Mouse (Mus musculus) heart, embryonic 13.5 days (tissue): Measurements from ENCODE around the gene Vwa8. TPM values are rescaled to one million over a fixed set of nuclear protein-coding genes. Genes with fewer than 3 reads are reported as not detected.

Experiments
- ATAC-seq: fragments of 200-750 bp; cut with Nextera tagmentation; 2 replicates; pipeline ENCODE4 v1.8.0; 2017; ENCODE audit warnings: moderate TSS enrichment; ENCODE audit not compliant: insufficient number of reproducible peaks, low FRiP score, low TSS enrichment; ENCODE audit errors: extremely low read depth
- H3K27ac ChIP-seq: fragments of 300-500 bp; sonication (generic); replicated peaks from 2 replicates; pipeline ENCODE4 v1.5.1; 2015; ENCODE audit warnings: moderate library complexity, mild to moderate bottlenecking, inconsistent platforms
- H3K27me3 ChIP-seq: fragments of 300-500 bp; sonication (generic); replicated peaks from 2 replicates; pipeline ENCODE4 v1.6.1; 2015; ENCODE audit warnings: mild to moderate bottlenecking, inconsistent platforms
- H3K36me3 ChIP-seq: fragments of 300-500 bp; sonication (generic); 2 replicates; pipeline ENCODE4 v1.6.1; 2015; ENCODE audit warnings: mild to moderate bottlenecking, inconsistent platforms
- H3K4me1 ChIP-seq: fragments of 300-500 bp; sonication (generic); 2 replicates; pipeline ENCODE4 v1.6.1; 2015; ENCODE audit warnings: inconsistent platforms
- H3K4me2 ChIP-seq: fragments of 300-500 bp; sonication (generic); 2 replicates; pipeline ENCODE4 v1.6.1; 2015; ENCODE audit warnings: inconsistent platforms, mild to moderate bottlenecking, moderate library complexity
- H3K4me3 ChIP-seq: fragments of 300-500 bp; sonication (generic); 2 replicates; pipeline ENCODE4 v1.5.1; 2015; ENCODE audit warnings: moderate library complexity, mild to moderate bottlenecking, inconsistent platforms
- H3K9ac ChIP-seq: fragments of 300-500 bp; sonication (generic); 2 replicates; pipeline ENCODE4 v1.6.1; 2015; ENCODE audit warnings: inconsistent platforms, mild to moderate bottlenecking, moderate library complexity
- H3K9me3 ChIP-seq: fragments of 300-500 bp; sonication (generic); 2 replicates; pipeline ENCODE4 v1.6.1; 2016; ENCODE audit warnings: inconsistent platforms
- WGBS: fragments of 180-500 bp; shearing (Covaris S2); methylation state at CpG from one replicate; pipeline ENCODE4 v1.1.7; 2015; ENCODE audit warnings: mixed read lengths; 5-methylcytosine and 5-hydroxymethylcytosine counted together
- polyA plus RNA-seq: library from polyadenylated mRNA; unstranded; fragments of >200 nt; fragmentation: Nextera tagmentation; extraction: Ambion mirVana; gene quantifications from 2 replicates; pipeline ENCODE4 v1.2.1, GENCODE M21; 2015

Gene Vwa8
- polyA plus RNA-seq, 1 experiment from 2014 or later = 14.9 TPM

DNA sequence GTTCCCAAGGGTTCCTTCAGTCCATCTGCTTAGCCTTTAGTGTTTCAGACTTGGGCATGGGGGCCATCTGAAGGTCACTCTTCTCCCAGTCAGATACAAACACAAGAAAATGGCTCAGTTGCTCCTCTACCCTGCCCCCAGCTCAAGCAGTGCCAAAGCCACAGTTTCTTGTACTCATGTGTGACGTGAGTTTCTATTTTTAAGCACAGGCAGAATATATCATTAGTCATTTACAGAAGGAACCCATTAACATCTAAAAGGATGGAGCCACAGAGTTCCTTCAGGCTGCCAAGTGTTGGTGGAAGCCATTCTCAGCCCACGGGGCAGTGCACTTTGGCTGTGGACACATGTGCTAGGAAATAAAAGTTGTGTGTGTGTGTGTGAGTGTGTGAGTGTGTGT is 240.6 kb downstream of the Vwa8 start:
- WGBS = 21% methylated on average over 2 of the region's 2 CpGs

DNA sequence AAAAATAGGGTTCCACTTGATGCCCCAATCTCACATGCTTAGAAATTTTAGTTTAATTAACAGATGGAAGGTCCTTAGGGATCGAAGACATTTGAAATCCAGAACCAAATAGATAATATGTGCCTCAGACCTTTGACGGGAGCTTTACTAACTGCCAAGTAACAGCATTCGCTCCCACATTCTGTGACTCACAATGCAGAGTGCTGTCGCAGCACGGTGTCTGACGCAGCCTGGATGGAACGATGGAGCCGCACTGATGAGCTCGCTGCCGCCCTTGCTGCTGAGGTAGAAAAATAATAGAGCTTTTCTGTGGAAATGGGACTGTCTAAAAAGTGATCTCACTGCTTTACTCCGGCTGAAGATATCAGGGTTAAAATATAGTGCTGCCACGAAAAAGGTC is 248.3 kb downstream of the Vwa8 start:
- Histone ChIP-seq H3K9me3 (peaks cover 6% of the 10 kb centered on the region; the same call in 1 of the 2 replicates), H3K4me3 (no peak overlapping the region), H3K27me3 (no peaks in the 10 kb centered on the region), H3K4me2 (no peak overlapping the region), H3K9ac (no peak overlapping the region), H3K36me3 (peaks cover 30% of the 10 kb centered on the region), H3K27ac (no peak overlapping the region), H3K4me1 (peaks cover 16% of the 10 kb centered on the region)
- no peak for ATAC-seq
- WGBS = 86% methylated on average over 12 of the region's 12 CpGs

More for the DNA sequence above, 240.6 kb downstream of the Vwa8 start:
- 0 out of 2 replicates have a peak overlapping the region, but pooled peaks have one; percentile 11 for H3K4me2 ChIP-seq
- no peaks in the 10 kb centered on the region for H3K27me3 ChIP-seq
- no peak overlapping the region for H3K9ac ChIP-seq
- peak; percentile 23; the same call in 1 of the 2 replicates for ATAC-seq
- H3K4me1 ChIP-seq = peaks cover 21% of the 10 kb centered on the region
- no peak overlapping the region for H3K4me3 ChIP-seq
- H3K9me3 ChIP-seq = peaks cover 5% of the 10 kb centered on the region; the same call in 1 of the 2 replicates
- peaks cover 7% of the 10 kb centered on the region for H3K36me3 ChIP-seq
- peak overlapping the region; percentile 78 for H3K27ac ChIP-seq

- peaks cover 23% of the 10 kb centered on the region for H3K4me1 ChIP-seq
- no peak overlapping the region for H3K4me3 ChIP-seq
- H3K4me2 ChIP-seq = peak overlapping the region; percentile 54
- no peak for ATAC-seq
- no peaks in the 10 kb centered on the region for H3K27me3 ChIP-seq
- no peak overlapping the region for H3K9ac ChIP-seq
- no peaks in the 10 kb centered on the region for H3K36me3 ChIP-seq
- no peaks in the 10 kb centered on the region for H3K9me3 ChIP-seq
- WGBS = 28% methylated on average over 14 of the region's 14 CpGs
- H3K27ac ChIP-seq = no peak overlapping the region
Observed at GRCm38 (mm10) chr14:79106655-79107515, 258.0 kb downstream of the Vwa8 start.

DNA sequence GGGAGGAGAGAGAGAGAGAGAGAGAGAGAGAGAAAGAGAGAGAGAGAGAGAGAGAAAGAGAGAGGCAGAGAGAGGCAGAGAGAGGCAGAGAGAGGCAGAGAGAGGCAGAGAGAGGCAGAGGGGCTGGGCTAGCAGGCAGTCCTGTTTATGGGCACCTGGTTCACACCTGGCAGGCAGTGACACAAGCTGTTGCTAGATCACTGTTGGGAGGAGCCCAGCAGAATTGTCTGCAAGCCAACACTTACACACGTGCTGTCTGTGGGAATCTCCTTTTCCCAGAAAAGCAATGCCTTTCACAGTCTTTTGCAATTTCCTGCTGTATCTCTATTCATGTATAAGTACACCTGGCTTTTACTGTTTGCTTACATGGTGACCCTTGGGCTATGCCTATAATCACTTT is 260.5 kb downstream of the Vwa8 start:
- Histone ChIP-seq H3K4me2 (no peak overlapping the region), H3K4me1 (peaks cover 3% of the 10 kb centered on the region; the same call in 1 of the 2 replicates), H3K27ac (no peak overlapping the region), H3K9ac (no peak overlapping the region), H3K9me3 (no peaks in the 10 kb centered on the region), H3K27me3 (no peaks in the 10 kb centered on the region), H3K4me3 (no peak overlapping the region), H3K36me3 (no peaks in the 10 kb centered on the region)
- no peak for ATAC-seq
- WGBS = 23% methylated on average over 1 of the region's 1 CpGs

GRCm38 (mm10) chr14:79110012-79110411 is 261.2 kb downstream of the Vwa8 start:
- Histone ChIP-seq H3K27ac (no peak overlapping the region), H3K9me3 (no peaks in the 10 kb centered on the region), H3K9ac (no peak overlapping the region), H3K27me3 (no peaks in the 10 kb centered on the region), H3K36me3 (no peaks in the 10 kb centered on the region), H3K4me2 (no peak overlapping the region), H3K4me1 (peaks cover 3% of the 10 kb centered on the region; the same call in 1 of the 2 replicates), H3K4me3 (no peak overlapping the region)
- WGBS = 54% methylated on average over 3 of the region's 3 CpGs
- ATAC-seq = no peak

DNA sequence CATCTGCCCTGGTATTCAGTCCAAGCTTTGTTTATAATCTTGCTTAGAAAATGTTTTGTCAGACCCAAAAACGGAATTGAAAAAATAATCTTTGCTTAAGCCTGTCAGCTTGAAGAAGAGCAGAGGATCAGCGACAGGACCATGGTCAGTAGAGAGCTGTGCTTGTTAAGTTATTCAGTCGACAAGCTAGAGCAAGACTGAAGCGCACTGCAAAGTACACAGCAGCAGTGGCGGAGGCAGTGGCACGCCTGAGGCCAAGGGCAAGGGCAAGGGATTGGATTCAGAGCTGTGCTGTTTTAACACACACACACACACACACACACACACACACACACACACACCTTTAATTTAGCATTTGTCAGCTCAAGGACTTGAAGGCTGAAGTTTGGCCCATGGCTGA is 263.2 kb downstream of the Vwa8 start:
- Histone ChIP-seq H3K27me3 (no peaks in the 10 kb centered on the region), H3K4me2 (no peak overlapping the region), H3K36me3 (no peaks in the 10 kb centered on the region), H3K9ac (no peak overlapping the region), H3K27ac (no peak overlapping the region), H3K4me1 (no peaks in the 10 kb centered on the region), H3K4me3 (no peak overlapping the region), H3K9me3 (no peaks in the 10 kb centered on the region)
- ATAC-seq = no peak
- WGBS = 44% methylated on average over 6 of the region's 6 CpGs

- Histone ChIP-seq H3K4me3 (no peak overlapping the region), H3K27ac (no peak overlapping the region), H3K9ac (no peak overlapping the region), H3K9me3 (no peaks in the 10 kb centered on the region), H3K4me2 (no peak overlapping the region), H3K36me3 (no peaks in the 10 kb centered on the region), H3K4me1 (no peaks in the 10 kb centered on the region), H3K27me3 (no peaks in the 10 kb centered on the region)
- 77% methylated on average over 11 of the region's 11 CpGs for WGBS
- no peak for ATAC-seq
Observed at GRCm38 (mm10) chr14:79114526-79115383, 265.9 kb downstream of the Vwa8 start.

DNA sequence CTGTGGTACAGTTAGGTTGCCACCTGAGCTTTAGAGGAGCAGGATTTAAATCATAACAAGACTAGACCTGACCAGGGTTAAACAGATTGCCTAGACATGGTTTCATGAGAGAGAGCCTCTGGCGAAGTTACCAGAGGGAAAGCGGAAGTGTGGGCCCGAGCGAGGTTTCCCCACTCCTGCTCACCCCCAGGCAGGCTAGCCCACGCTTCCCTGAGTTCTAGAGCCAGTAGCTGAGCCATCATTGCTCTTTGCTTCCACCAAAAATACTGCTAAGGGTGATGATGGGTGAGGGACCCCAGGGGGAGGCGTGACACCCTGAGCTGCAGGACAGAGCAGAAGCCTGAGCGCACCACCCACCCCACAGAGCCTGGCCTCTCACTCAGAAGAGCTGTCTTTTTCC is 269.6 kb downstream of the Vwa8 start:
- H3K27ac ChIP-seq = no peak overlapping the region
- WGBS = 94% methylated on average over 7 of the region's 7 CpGs
- H3K9ac ChIP-seq = no peak overlapping the region
- ATAC-seq = no peak
- H3K4me3 ChIP-seq = no peak overlapping the region
- peaks cover 9% of the 10 kb centered on the region for H3K4me1 ChIP-seq
- no peaks in the 10 kb centered on the region for H3K9me3 ChIP-seq
- no peak overlapping the region for H3K4me2 ChIP-seq
- no peaks in the 10 kb centered on the region for H3K36me3 ChIP-seq
- H3K27me3 ChIP-seq = no peaks in the 10 kb centered on the region

- no peak for ATAC-seq
- Histone ChIP-seq H3K4me3 (no peak overlapping the region), H3K9ac (no peak overlapping the region), H3K9me3 (no peaks in the 10 kb centered on the region), H3K4me2 (no peak overlapping the region), H3K27ac (no peak overlapping the region), H3K27me3 (no peaks in the 10 kb centered on the region), H3K36me3 (no peaks in the 10 kb centered on the region), H3K4me1 (peaks cover 11% of the 10 kb centered on the region)
- WGBS = 75% methylated on average over 9 of the region's 9 CpGs
Observed at GRCm38 (mm10) chr14:79119354-79119753, 270.5 kb downstream of the Vwa8 start.

- Histone ChIP-seq H3K36me3 (no peaks in the 10 kb centered on the region), H3K27me3 (no peaks in the 10 kb centered on the region), H3K27ac (no peak overlapping the region), H3K9me3 (no peaks in the 10 kb centered on the region), H3K9ac (no peak overlapping the region), H3K4me1 (peaks cover 11% of the 10 kb centered on the region), H3K4me3 (no peak overlapping the region), H3K4me2 (no peak overlapping the region)
- ATAC-seq = no peak
- WGBS = 78% methylated on average over 11 of the region's 11 CpGs
Observed at GRCm38 (mm10) chr14:79120681-79121080, 271.8 kb downstream of the Vwa8 start.

GRCm38 (mm10) chr14:79123466-79123865 is 274.6 kb downstream of the Vwa8 start:
- no peak for ATAC-seq
- no peak overlapping the region for H3K4me2 ChIP-seq
- H3K9me3 ChIP-seq = no peaks in the 10 kb centered on the region
- H3K9ac ChIP-seq = no peak overlapping the region
- no peak overlapping the region for H3K4me3 ChIP-seq
- H3K27ac ChIP-seq = peak overlapping the region; percentile 28; the same call in 1 of the 2 replicates
- 66% methylated on average over 8 of the region's 8 CpGs for WGBS
- no peaks in the 10 kb centered on the region for H3K27me3 ChIP-seq
- no peaks in the 10 kb centered on the region for H3K36me3 ChIP-seq
- peaks cover 11% of the 10 kb centered on the region for H3K4me1 ChIP-seq
